Mouse (Mus musculus): ENCODE measurements around the gene Atf6b. TPM values are rescaled to one million over a fixed set of nuclear protein-coding genes. Genes with fewer than 3 reads are reported as not detected.

The Atf6b gene
- total and polyA plus RNA-seq, 3 experiments = 18.9 to 59.6 (median 34.3) TPM

- Histone ChIP-seq H3K79me2 (replicated peaks; ENCODE audit: control insufficient read depth, extremely low read depth, insufficient read depth, poor library complexity, severe bottlenecking) (no peaks in the 10 kb centered on the region), H3K27ac (ENCODE audit: insufficient read depth, low read depth) (no peak overlapping the region), H3K4me3 (replicated peaks in 1 of 3; ENCODE audit: low read depth in 2 of 3, low read length in 2 of 3, poor library complexity in 1 of 3) (no peak overlapping the region), H3K9ac (ENCODE audit: insufficient read depth, low read depth) (no peak overlapping the region), H3K4me1 (ENCODE audit: control insufficient read depth in 1 of 2, insufficient read depth in 2 of 2) (peaks cover 2 to 3% of the 10 kb centered on the region in 2 experiments; a peak in 2 of 4 replicates), H3K36me3 (replicated peaks in 1 of 2; ENCODE audit: control insufficient read depth in 1 of 2, insufficient read depth in 1 of 2, low read length in 1 of 2) (no peaks in the 10 kb centered on the region), H3K4me2 (ENCODE audit: insufficient read depth, low read depth, poor library complexity, severe bottlenecking) (no peak overlapping the region), H3K27me3 (replicated peaks) (peaks cover 45% of the 10 kb centered on the region), H3K9me3 (replicated peaks; ENCODE audit: low read length) (peaks cover 2% of the 10 kb centered on the region)
- DNase-seq (ENCODE audit: extremely low read depth) = no peak
- in situ Hi-C loops (cut with MboI; ENCODE audit: low pct_ligation_motif_present, low pct_unique_long_range_greater_than_20kb, low sequenced_read_pairs) (no loop called here), dilution Hi-C loops (cut with MboI; ENCODE audit: extremely low pct_ligation_motif_present, extremely low pct_unique_long_range_greater_than_20kb, low sequenced_read_pairs) (no loop called here)
- TF ChIP-seq MAFK (IDR thresholded peaks at IDR 0.05; ENCODE audit: insufficient replicate concordance, low read length) (no peak), IRF4 (IDR thresholded peaks at IDR 0.05; ENCODE audit: low read depth, low read length) (no peak), USF2 (conservative IDR thresholded peaks at IDR 0.05; ENCODE audit: low read depth, low read length) (no peak), RCOR1 (conservative IDR thresholded peaks at IDR 0.05; ENCODE audit: low read depth, low read length) (no peak), ETS1 (conservative IDR thresholded peaks at IDR 0.05; ENCODE audit: low read depth, low read length) (no peak), CHD2 (IDR thresholded peaks at IDR 0.05; ENCODE audit: low read length) (no peak), HCFC1 (IDR thresholded peaks at IDR 0.05; ENCODE audit: low read depth, low read length) (no peak), EP300 (IDR thresholded peaks at IDR 0.05; ENCODE audit: low read length) (no peak), NRF1 (IDR thresholded peaks at IDR 0.05; ENCODE audit: low read depth, low read length) (no peak), ZKSCAN1 (IDR thresholded peaks at IDR 0.05; ENCODE audit: borderline replicate concordance, low read depth, low read length) (no peak), KAT2A (IDR thresholded peaks at IDR 0.05; ENCODE audit: insufficient replicate concordance, low read length) (no peak), ZNF384 (IDR thresholded peaks at IDR 0.05; ENCODE audit: low read depth, low read length) (no peak), ZMIZ1 (IDR thresholded peaks at IDR 0.05; ENCODE audit: low read depth, low read length) (no peak), USF1 (IDR thresholded peaks at IDR 0.05; ENCODE audit: low read depth, low read length) (no peak)
These were observed 22.0 kb upstream of the Atf6b start for GRCm38 (mm10) chr17:34624981-34625380.

GRCm38 (mm10) chr17:34626062-34626772 lies 20.7 kb upstream of the Atf6b start:
- no peak for DNase-seq (ENCODE audit: extremely low read depth)

More at GRCm38 (mm10) chr17:34626062-34626772, 20.7 kb upstream of the Atf6b start:
- H3K9ac ChIP-seq (ENCODE audit: insufficient read depth, low read depth) = no peak overlapping the region
- no peaks in the 10 kb centered on the region for H3K79me2 ChIP-seq (replicated peaks; ENCODE audit: control insufficient read depth, extremely low read depth, insufficient read depth, poor library complexity, severe bottlenecking)
- TF ChIP-seq CHD2 (IDR thresholded peaks at IDR 0.05; ENCODE audit: low read length) = no peak
- no peaks in the 10 kb centered on the region for H3K36me3 ChIP-seq (replicated peaks in 1 of 2; ENCODE audit: control insufficient read depth in 1 of 2, insufficient read depth in 1 of 2, low read length in 1 of 2)
- peaks cover 2% of the 10 kb centered on the region for H3K9me3 ChIP-seq (replicated peaks; ENCODE audit: low read length)
- H3K4me2 ChIP-seq (ENCODE audit: insufficient read depth, low read depth, poor library complexity, severe bottlenecking) = no peak overlapping the region
- H3K4me1 ChIP-seq (ENCODE audit: control insufficient read depth in 1 of 2, insufficient read depth in 2 of 2) = peaks cover 2 to 3% of the 10 kb centered on the region in 2 experiments; a peak in 2 of 4 replicates
- H3K4me3 ChIP-seq (replicated peaks in 1 of 3; ENCODE audit: low read depth in 2 of 3, low read length in 2 of 3, poor library complexity in 1 of 3) = no peak overlapping the region
- dilution Hi-C loops (cut with MboI; ENCODE audit: extremely low pct_ligation_motif_present, extremely low pct_unique_long_range_greater_than_20kb, low sequenced_read_pairs) = no loop called here
- in situ Hi-C loops (cut with MboI; ENCODE audit: low pct_ligation_motif_present, low pct_unique_long_range_greater_than_20kb, low sequenced_read_pairs) = no loop called here
- H3K27me3 ChIP-seq (replicated peaks) = peaks cover 45% of the 10 kb centered on the region
- no peak overlapping the region for H3K27ac ChIP-seq (ENCODE audit: insufficient read depth, low read depth)

All from CH12.LX (cell line).